Comparison of ENCODE assay signal across 9 mouse cellular contexts in the genomic region with DNA sequence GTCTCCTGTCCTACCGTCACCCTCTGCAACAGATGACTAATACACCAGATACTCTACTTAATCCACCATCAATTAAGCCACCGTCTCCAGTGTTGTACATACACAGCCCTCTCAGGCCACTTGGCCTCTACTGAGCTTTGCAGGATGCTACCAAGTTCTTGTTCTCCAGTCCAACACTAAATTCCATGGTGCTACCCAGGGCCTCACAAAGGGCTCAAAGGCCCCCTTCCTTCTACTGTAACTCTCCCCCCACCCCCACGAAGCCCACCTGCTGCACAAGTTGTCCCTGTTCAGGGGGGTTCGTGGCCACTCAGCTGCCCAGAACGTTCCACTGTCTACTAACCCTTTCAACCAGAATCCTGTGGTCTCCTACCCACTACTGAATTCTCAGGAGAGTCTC. TPM values are rescaled to one million over a fixed set of nuclear protein-coding genes. Genes with fewer than 3 reads are reported as not detected.
DNase-seq lines count a peak whose midpoint lies in the region; ATAC-seq and TF ChIP-seq lines count a peak whose summit lies in the region.
"Had no signal": no experiment of that assay in that cellular context is flagged by ENCODE, and none has a peak within 500 bp of the region (broad histone marks: within the 10 kb centered on the region; RNA-seq: fewer than 3 reads in every experiment).

No protein-coding gene starts in this region.

- 72% methylated on average over 5 of the region's 5 CpGs for WGBS in heart, embryonic 13.5 days
- WGBS in forebrain, embryonic 16.5 days: 79% methylated on average over 5 of the region's 5 CpGs
- 58% methylated on average over 5 of the region's 5 CpGs for WGBS in liver, embryonic 16.5 days (ENCODE audit: insufficient replicate concordance)

- H3K9ac ChIP-seq in heart, embryonic 13.5 days: peak overlapping the region; percentile 91
- peak overlapping the region; percentile 72; the same call in 1 of the 2 replicates for H3K9ac ChIP-seq in ES-Bruce4 (ENCODE audit: low read depth, poor library complexity, severe bottlenecking)
- no peak overlapping the region for H3K9ac ChIP-seq in forebrain, embryonic 16.5 days (replicated peaks; ENCODE audit: low read depth, low read length)
- 0 out of 2 replicates have a peak overlapping the region, but pooled peaks have one; percentile 8 for H3K9ac ChIP-seq in liver, embryonic 16.5 days (ENCODE audit: low read depth, low read length)

- H3K36me3 ChIP-seq in heart, embryonic 13.5 days: 0 out of 2 replicates have a peak, but pooled peaks cover 4% of the 10 kb centered on the region
- H3K36me3 ChIP-seq in ES-Bruce4 (ENCODE audit: control insufficient read depth, insufficient read depth, low read length, poor library complexity, severe bottlenecking): no peaks in the 10 kb centered on the region
- H3K36me3 ChIP-seq in forebrain, embryonic 16.5 days (ENCODE audit: control insufficient read depth, insufficient read depth): no peaks in the 10 kb centered on the region
- no peaks in the 10 kb centered on the region; the same call in 1 of the 2 replicates for H3K36me3 ChIP-seq in liver, embryonic 16.5 days (ENCODE audit: control insufficient read depth, insufficient read depth)

- 0 out of 2 replicates have a peak, but pooled peaks cover 4% of the 10 kb centered on the region for H3K9me3 ChIP-seq in heart, embryonic 13.5 days
- H3K9me3 ChIP-seq in ES-Bruce4 (replicated peaks; ENCODE audit: control insufficient read depth, insufficient read depth, low read length, poor library complexity, severe bottlenecking): no peaks in the 10 kb centered on the region; the same call in 1 of the 2 replicates
- H3K9me3 ChIP-seq in forebrain, embryonic 16.5 days (ENCODE audit: control insufficient read depth, low read length): no peaks in the 10 kb centered on the region
- H3K9me3 ChIP-seq in liver, embryonic 16.5 days (replicated peaks; ENCODE audit: control insufficient read depth, low read length): no peaks in the 10 kb centered on the region

- no peak for TF ChIP-seq EP300 in ES-Bruce4 (IDR thresholded peaks at IDR 0.05; ENCODE audit: insufficient read depth, low read depth, low read length)

- peaks cover 32% of the 10 kb centered on the region for H3K4me1 ChIP-seq in heart, embryonic 13.5 days
- H3K4me1 ChIP-seq in ES-Bruce4 (ENCODE audit: control insufficient read depth, insufficient read depth, low read length): no peaks in the 10 kb centered on the region
- H3K4me1 ChIP-seq in forebrain, embryonic 16.5 days (replicated peaks; ENCODE audit: control insufficient read depth, insufficient read depth, low read length): peaks cover 9% of the 10 kb centered on the region
- peaks cover 34% of the 10 kb centered on the region for H3K4me1 ChIP-seq in liver, embryonic 16.5 days (ENCODE audit: control insufficient read depth, low read depth, low read length)

- H3K27ac ChIP-seq in heart, embryonic 13.5 days (replicated peaks): no peak overlapping the region
- H3K27ac ChIP-seq in ES-Bruce4 (ENCODE audit: insufficient read depth, low read length): no peak overlapping the region
- H3K27ac ChIP-seq in forebrain, embryonic 16.5 days (ENCODE audit: low read length): no peak overlapping the region
- H3K27ac ChIP-seq in liver, embryonic 16.5 days (ENCODE audit: low read length): no peak overlapping the region

- H3K27me3 ChIP-seq in heart, embryonic 13.5 days (replicated peaks): 0 out of 2 replicates have a peak, but pooled peaks cover 4% of the 10 kb centered on the region
- H3K27me3 ChIP-seq in ES-Bruce4 (ENCODE audit: control insufficient read depth, insufficient read depth, low read length, poor library complexity, severe bottlenecking): no peaks in the 10 kb centered on the region
- H3K27me3 ChIP-seq in forebrain, embryonic 16.5 days (replicated peaks; ENCODE audit: control insufficient read depth, insufficient read depth, low read length): no peaks in the 10 kb centered on the region
- no peaks in the 10 kb centered on the region for H3K27me3 ChIP-seq in liver, embryonic 16.5 days (ENCODE audit: control insufficient read depth, insufficient read depth, low read depth, low read length)

- no peak for DNase-seq in heart, adult 18-20 months
- no peak for DNase-seq in thymus, postnatal 25 days
- no peak for DNase-seq in adrenal gland, adult 18-20 months (ENCODE audit: low spot score in 2 of 2)
- DNase-seq in ovary, postnatal 14 days (ENCODE audit: low spot score): no peak
- DNase-seq: left cerebral cortex, postnatal 4 days had no signal

- no peak for ATAC-seq in heart, embryonic 13.5 days (ENCODE audit: extremely low read depth, insufficient number of reproducible peaks, low FRiP score, low TSS enrichment)
- no peak for ATAC-seq in forebrain, embryonic 16.5 days
- no peak for ATAC-seq in liver, embryonic 16.5 days (ENCODE audit: low read depth)

- H3K4me2 ChIP-seq in heart, embryonic 13.5 days: peak overlapping the region; percentile 100
- peak overlapping the region; percentile 88 for H3K4me2 ChIP-seq in forebrain, embryonic 16.5 days (ENCODE audit: low read length)
- peak overlapping the region; percentile 98 for H3K4me2 ChIP-seq in liver, embryonic 16.5 days (ENCODE audit: low read depth, low read length)

- no peak for TF ChIP-seq CTCF in ES-Bruce4 (IDR thresholded peaks at IDR 0.05; ENCODE audit: low read depth, low read length)

- H3K4me3 ChIP-seq in heart, embryonic 13.5 days: peak overlapping the region; percentile 84
- peak overlapping the region; percentile 93 for H3K4me3 ChIP-seq in ES-Bruce4 (ENCODE audit: low read depth, low read length)
- peak overlapping the region; percentile 82 for H3K4me3 ChIP-seq in forebrain, embryonic 16.5 days (replicated peaks; ENCODE audit: low read length)
- H3K4me3 ChIP-seq in liver, embryonic 16.5 days (ENCODE audit: low read depth, low read length): peak overlapping the region; percentile 82

- TF ChIP-seq POLR2A in ES-Bruce4 (IDR thresholded peaks at IDR 0.05; ENCODE audit: insufficient read depth, low read length): no peak

RNA-seq across cellular contexts. Expression of a gene that starts 1.5 kb away (rescaled TPM):
- 11.5 and 11.7 TPM in 2 replicates for polyA plus RNA-seq in heart, embryonic 13.5 days (2015; fragmentation: Nextera tagmentation; extraction: Ambion mirVana)
- total RNA-seq in heart, adult 18-20 months (2021): 1 to 10 TPM; 4.6 to 6.3 TPM
- 34.6 and 35.2 TPM in 2 replicates for polyA plus RNA-seq in ES-Bruce4 (2011; ENCODE audit: insufficient read depth, insufficient read length, low read depth, missing spikeins)
- polyA plus RNA-seq in forebrain, embryonic 16.5 days (2015; fragmentation: Nextera tagmentation; extraction: Ambion mirVana): 10.6 and 13.0 TPM in 2 replicates
- polyA plus RNA-seq in liver, embryonic 16.5 days (2015; fragmentation: Nextera tagmentation; extraction: Ambion mirVana): 6.2 and 7.2 TPM in 2 replicates
- 10 to 100 TPM in 1 of 2 experiments, 1 to 10 TPM in 1; 7.6 to 14.6 TPM for total RNA-seq in adrenal gland, adult 18-20 months (2021)

RNA-seq across cellular contexts. Expression of a gene that starts 57.7 kb away (rescaled TPM):
- polyA plus RNA-seq in heart, embryonic 13.5 days (2015; fragmentation: Nextera tagmentation; extraction: Ambion mirVana): 14.0 and 15.0 TPM in 2 replicates
- total RNA-seq in heart, adult 18-20 months (2021): 10 to 100 TPM; 12.8 to 14.2 TPM
- 60.0 and 73.3 TPM in 2 replicates for polyA plus RNA-seq in ES-Bruce4 (2011; ENCODE audit: insufficient read depth, insufficient read length, low read depth, missing spikeins)
- polyA plus RNA-seq in forebrain, embryonic 16.5 days (2015; fragmentation: Nextera tagmentation; extraction: Ambion mirVana): 11.9 and 13.7 TPM in 2 replicates
- polyA plus RNA-seq in liver, embryonic 16.5 days (2015; fragmentation: Nextera tagmentation; extraction: Ambion mirVana): 4.5 and 5.6 TPM in 2 replicates
- 10 to 100 TPM; 15.3 to 16.7 TPM for total RNA-seq in adrenal gland, adult 18-20 months (2021)
